ENCODE assay signal across 12 mouse cellular contexts in genomic region chr7:82808257-82808656, GRCm38 (mm10). TPM values are rescaled to one million over a fixed set of nuclear protein-coding genes. Genes with fewer than 3 reads are reported as not detected.
DNase-seq lines count a peak whose midpoint lies in the region; ATAC-seq lines count a peak whose summit lies in the region.
"Had no signal": no experiment of that assay in that cellular context is flagged by ENCODE, and none has a peak within 500 bp of the region (broad histone marks: within the 10 kb centered on the region; RNA-seq: fewer than 3 reads in every experiment).

No protein-coding gene starts in this region.

- no peaks in the 10 kb centered on the region for H3K9me3 ChIP-seq in heart, embryonic 16.5 days (replicated peaks; ENCODE audit: control insufficient read depth, low read length)
- H3K9me3 ChIP-seq in heart, embryonic 11.5 days (replicated peaks; ENCODE audit: control insufficient read depth, low read length): no peaks in the 10 kb centered on the region
- no peaks in the 10 kb centered on the region for H3K9me3 ChIP-seq in lung, embryonic 15.5 days
- no peaks in the 10 kb centered on the region for H3K9me3 ChIP-seq in limb, embryonic 15.5 days

- peak; percentile 16 to 32 for DNase-seq in adrenal gland, adult (ENCODE audit: inconsistent age in 2 of 2, low spot score in 1 of 2)
- no peak for DNase-seq in adrenal gland, postnatal 4 days (ENCODE audit: low spot score in 2 of 2)
- DNase-seq in lung, postnatal 25 days (ENCODE audit: low spot score): no peak
- no peak for DNase-seq in urinary bladder, postnatal 25 days (ENCODE audit: low spot score)
- DNase-seq: right cerebral cortex, postnatal 14 days had no signal

- 57% methylated on average over 4 of the region's 4 CpGs for WGBS in heart, embryonic 16.5 days
- WGBS in heart, embryonic 11.5 days (ENCODE audit: insufficient replicate concordance): 62% methylated on average over 4 of the region's 4 CpGs
- 61% methylated on average over 4 of the region's 4 CpGs for WGBS in lung, embryonic 15.5 days
- 71% methylated on average over 4 of the region's 4 CpGs for WGBS in limb, embryonic 15.5 days

- no peak overlapping the region for H3K27ac ChIP-seq in heart, embryonic 16.5 days (ENCODE audit: low read length)
- no peak overlapping the region for H3K27ac ChIP-seq in heart, embryonic 11.5 days (ENCODE audit: low read depth, low read length)
- H3K27ac ChIP-seq in lung, embryonic 15.5 days: 0 out of 2 replicates have a peak overlapping the region, but pooled peaks have one; percentile 1
- H3K27ac ChIP-seq in limb, embryonic 15.5 days: no peak overlapping the region
- H3K27ac ChIP-seq: layer of hippocampus, adult 2 months had no signal

- H3K9ac ChIP-seq in heart, embryonic 16.5 days (ENCODE audit: low read length): no peak overlapping the region
- H3K9ac ChIP-seq in heart, embryonic 11.5 days (ENCODE audit: low read depth, low read length): no peak overlapping the region
- no peak overlapping the region for H3K9ac ChIP-seq in lung, embryonic 15.5 days
- H3K9ac ChIP-seq in limb, embryonic 15.5 days: no peak overlapping the region

- H3K4me3 ChIP-seq in heart, embryonic 16.5 days (ENCODE audit: low read length): no peak overlapping the region
- H3K4me3 ChIP-seq in heart, embryonic 11.5 days (ENCODE audit: low read depth, low read length): no peak overlapping the region
- no peak overlapping the region for H3K4me3 ChIP-seq in lung, embryonic 15.5 days
- H3K4me3 ChIP-seq in limb, embryonic 15.5 days: no peak overlapping the region
- H3K4me3 ChIP-seq: layer of hippocampus, adult 2 months had no signal

- ATAC-seq in heart, embryonic 16.5 days (replicated peaks; ENCODE audit: extremely low read depth, insufficient read depth, low FRiP score): 0 out of 2 replicates have a peak, but pooled peaks have one; percentile 6
- ATAC-seq in heart, embryonic 11.5 days (replicated peaks; ENCODE audit: insufficient number of reproducible peaks, low FRiP score, low TSS enrichment): no peak
- peak; percentile 39; the same call in 1 of the 2 replicates for ATAC-seq in lung, embryonic 15.5 days (ENCODE audit: borderline replicate concordance, extremely low read depth, low FRiP score, low TSS enrichment)
- ATAC-seq in limb, embryonic 15.5 days (ENCODE audit: insufficient number of reproducible peaks, low FRiP score, low TSS enrichment, low read depth): peak; percentile 58; the same call in 1 of the 2 replicates
- ATAC-seq: inflammation-experienced regulatory T-cells, adult 6 months; midbrain, embryonic 16.5 days had no signal

- 0 out of 2 replicates have a peak, but pooled peaks cover 4% of the 10 kb centered on the region for H3K4me1 ChIP-seq in heart, embryonic 16.5 days (ENCODE audit: control insufficient read depth, insufficient read depth, low read length)
- H3K4me1 ChIP-seq in heart, embryonic 11.5 days (ENCODE audit: control insufficient read depth, insufficient read depth, low read length): no peaks in the 10 kb centered on the region
- H3K4me1 ChIP-seq in lung, embryonic 15.5 days: peaks cover 26% of the 10 kb centered on the region
- H3K4me1 ChIP-seq in limb, embryonic 15.5 days: peaks cover 16% of the 10 kb centered on the region

- H3K4me2 ChIP-seq in heart, embryonic 16.5 days (ENCODE audit: low read depth, low read length): no peak overlapping the region
- no peak overlapping the region for H3K4me2 ChIP-seq in heart, embryonic 11.5 days
- H3K4me2 ChIP-seq in lung, embryonic 15.5 days: no peak overlapping the region
- H3K4me2 ChIP-seq in limb, embryonic 15.5 days: no peak overlapping the region

- no peaks in the 10 kb centered on the region for H3K27me3 ChIP-seq in heart, embryonic 16.5 days (ENCODE audit: control insufficient read depth, insufficient read depth, low read length)
- no peaks in the 10 kb centered on the region for H3K27me3 ChIP-seq in heart, embryonic 11.5 days (ENCODE audit: control insufficient read depth, insufficient read depth, low read length)
- no peaks in the 10 kb centered on the region for H3K27me3 ChIP-seq in lung, embryonic 15.5 days
- no peaks in the 10 kb centered on the region for H3K27me3 ChIP-seq in limb, embryonic 15.5 days

- no peaks in the 10 kb centered on the region for H3K36me3 ChIP-seq in heart, embryonic 16.5 days (ENCODE audit: control insufficient read depth, insufficient read depth)
- H3K36me3 ChIP-seq in heart, embryonic 11.5 days (ENCODE audit: control insufficient read depth, insufficient read depth, low read length): no peaks in the 10 kb centered on the region
- no peaks in the 10 kb centered on the region for H3K36me3 ChIP-seq in lung, embryonic 15.5 days
- H3K36me3 ChIP-seq in limb, embryonic 15.5 days: no peaks in the 10 kb centered on the region

RNA-seq across cellular contexts. Expression of gene Mex3b, which starts 58.9 kb away (rescaled TPM):
- total RNA-seq in adrenal gland, postnatal 4 days (2021): 10 to 100 TPM; 10.2 to 13.7 TPM
- polyA plus RNA-seq in heart, embryonic 16.5 days (2015; fragmentation: Nextera tagmentation; extraction: Ambion mirVana): 4.7 and 5.2 TPM in 2 replicates
- polyA plus RNA-seq in heart, embryonic 11.5 days (2014; fragmentation: Nextera tagmentation; extraction: Ambion mirVana): 10.8 and 12.2 TPM in 2 replicates
- 11.0 and 12.0 TPM in 2 replicates for polyA plus RNA-seq in lung, embryonic 15.5 days (2015; fragmentation: Nextera tagmentation; extraction: Ambion mirVana)
- 14.7 and 17.8 TPM in 2 replicates for polyA plus RNA-seq in limb, embryonic 15.5 days (2015; fragmentation: Nextera tagmentation; extraction: Ambion mirVana)

Comparison
In these comparisons a context has a peak if more than half of its experiments do, and no peak if none do; other contexts are left out.
1. DNase-seq: peak in adrenal gland, adult (2 of 2); none in adrenal gland, postnatal 4 days (0 of 2), lung, postnatal 25 days (single experiment) and urinary bladder, postnatal 25 days (single experiment).